ENCODE assay signal across 8 mouse cellular contexts in genomic region chr12:8547357-8547756, GRCm38 (mm10). TPM values are rescaled to one million over a fixed set of nuclear protein-coding genes. Genes with fewer than 3 reads are reported as not detected.
DNase-seq lines count a peak whose midpoint lies in the region; ATAC-seq and TF ChIP-seq lines count a peak whose summit lies in the region.

No protein-coding gene starts in this region.

- no peak for DNase-seq in Patski (ENCODE audit: low read depth, low spot score)
- peak; percentile 46 for DNase-seq in cerebellum, adult 9-11 months
- peak; percentile 47 to 67 for DNase-seq in frontal cortex, postnatal 36 days (ENCODE audit: low spot score in 2 of 2)
- DNase-seq in layer of hippocampus, postnatal 36 days, result peak; percentile 36 to 59
- peak; percentile 87 for DNase-seq in lung, postnatal 36 days
- DNase-seq in retina, adult 2 months (ENCODE audit: low read depth, low spot score), result peak; percentile 71
- peak; percentile 51 to 59 for DNase-seq in thymus, postnatal 36 days

- H3K4me2 ChIP-seq in hindbrain, embryonic 15.5 days, result no peak overlapping the region

- CTCF ChIA-PET in Patski (lab: Charles Lee), result interaction anchor here (0.7 to 4.9 kb wide), 8 partner anchors 11 to 231 kb away, joined by 3 to 30 read pairs (median 4); partner anchors contain the start of gene Rhob

- no peak overlapping the region for H3K4me3 ChIP-seq in hindbrain, embryonic 15.5 days

- POLR2A ChIA-PET in Patski (lab: Charles Lee), result no interaction called here

- H3K9ac ChIP-seq in hindbrain, embryonic 15.5 days, result no peak overlapping the region

- in situ Hi-C loops in Patski (cut with MboI; ENCODE audit: low pct_unique_long_range_greater_than_20kb), result loop anchor here (5.0 to 25.0 kb wide), 2 partner anchors 225 to 485 kb away; no protein-coding TSS in a partner anchor

- ATAC-seq in Patski, result peak; percentile 58
- ATAC-seq in hindbrain, embryonic 15.5 days (ENCODE audit: low FRiP score, low read depth), result peak; percentile 63; the same call in 1 of the 2 replicates

- H3K27me3 ChIP-seq in Patski, result no peaks in the 10 kb centered on the region
- H3K27me3 ChIP-seq in hindbrain, embryonic 15.5 days, result no peaks in the 10 kb centered on the region

- no peaks in the 10 kb centered on the region for H3K36me3 ChIP-seq in hindbrain, embryonic 15.5 days

- H3K9me3 ChIP-seq in hindbrain, embryonic 15.5 days, result no peaks in the 10 kb centered on the region

- H3K27ac ChIP-seq in hindbrain, embryonic 15.5 days (replicated peaks), result no peak overlapping the region

- TF ChIP-seq CTCF in Patski (IDR thresholded peaks at IDR 0.05), result peak; percentile 94

- H3K4me1 ChIP-seq in hindbrain, embryonic 15.5 days (replicated peaks), result no peaks in the 10 kb centered on the region

- WGBS in hindbrain, embryonic 15.5 days, result 15% methylated on average over 11 of the region's 11 CpGs

RNA-seq across cellular contexts. Expression of gene Rhob, which starts 47.5 kb away (rescaled TPM):
- 217 TPM for polyA plus RNA-seq in Patski (2021)
- polyA plus RNA-seq in hindbrain, embryonic 15.5 days (2015; fragmentation: Nextera tagmentation; extraction: Ambion mirVana), result 94.4 and 103 TPM in 2 replicates
- total RNA-seq in layer of hippocampus, postnatal 36 days (2021), result 100 to 1,000 TPM; 354 to 385 TPM

RNA-seq across cellular contexts. Expression of gene Slc7a15, which starts 51.5 kb away (rescaled TPM):
- polyA plus RNA-seq in Patski (2021), result 0.06 TPM
- not detected in 2 replicates for polyA plus RNA-seq in hindbrain, embryonic 15.5 days (2015; fragmentation: Nextera tagmentation; extraction: Ambion mirVana)
- not detected for total RNA-seq in layer of hippocampus, postnatal 36 days (2021)
